Mouse (Mus musculus) ES-Bruce4 (cell line): ENCODE measurements around the gene Slitrk2. TPM values are rescaled to one million over a fixed set of nuclear protein-coding genes. Genes with fewer than 3 reads are reported as not detected.

Source experiments
- H3K27ac ChIP-seq: 2 replicates; pipeline ENCODE4 v1.5.1; 2012; ENCODE audit warnings: low read length, inconsistent platforms; ENCODE audit not compliant: insufficient read depth
- H3K27me3 ChIP-seq: 2 replicates; pipeline ENCODE4 v1.6.1; 2012; ENCODE audit warnings: mild to moderate bottlenecking, low read length, inconsistent platforms; ENCODE audit not compliant: control insufficient read depth, poor library complexity, insufficient read depth, severe bottlenecking
- H3K36me3 ChIP-seq: 2 replicates; pipeline ENCODE4 v1.6.1; 2012; ENCODE audit warnings: inconsistent platforms, mild to moderate bottlenecking, low read length, moderate library complexity; ENCODE audit not compliant: control insufficient read depth, poor library complexity, insufficient read depth, severe bottlenecking
- H3K4me1 ChIP-seq: one replicate; pipeline ENCODE4 v1.8.1; 2011; ENCODE audit warnings: low read length; ENCODE audit not compliant: control insufficient read depth, insufficient read depth
- H3K4me3 ChIP-seq: 2 replicates; pipeline ENCODE4 v1.5.1; 2011; ENCODE audit warnings: low read depth, mild to moderate bottlenecking, low read length
- H3K9ac ChIP-seq: 2 replicates; pipeline ENCODE4 v1.6.1; 2012; ENCODE audit warnings: low read depth, mild to moderate bottlenecking, inconsistent platforms; ENCODE audit not compliant: poor library complexity, severe bottlenecking
- H3K9me3 ChIP-seq: replicated peaks from 2 replicates; pipeline ENCODE4 v1.6.1; 2012; ENCODE audit warnings: mild to moderate bottlenecking, low read length, inconsistent platforms; ENCODE audit not compliant: control insufficient read depth, poor library complexity, insufficient read depth, severe bottlenecking
- CTCF ChIP-seq: IDR thresholded peaks from one replicate; pipeline ENCODE4 v1.8.1; 2011; ENCODE audit warnings: low read depth, low read length
- EP300 ChIP-seq: IDR thresholded peaks from 2 replicates; pipeline ENCODE4 v1.6.1; 2011; ENCODE audit warnings: low read depth, low read length; ENCODE audit not compliant: insufficient read depth
- POLR2A ChIP-seq: IDR thresholded peaks from one replicate; pipeline ENCODE4 v1.8.1; 2011; ENCODE audit warnings: low read length; ENCODE audit not compliant: insufficient read depth
- polyA plus RNA-seq: library from polyadenylated mRNA; stranded (reverse); fragments of >200 nt; gene quantifications from 2 replicates; pipeline ENCODE4 v1.2.4, GENCODE M21; 2011; ENCODE audit warnings: low read depth; ENCODE audit not compliant: missing spikeins, insufficient read depth, insufficient read length

Slitrk2 gene
- 0.19 TPM in 1 of 2 replicates, not detected in the other for polyA plus RNA-seq

DNA sequence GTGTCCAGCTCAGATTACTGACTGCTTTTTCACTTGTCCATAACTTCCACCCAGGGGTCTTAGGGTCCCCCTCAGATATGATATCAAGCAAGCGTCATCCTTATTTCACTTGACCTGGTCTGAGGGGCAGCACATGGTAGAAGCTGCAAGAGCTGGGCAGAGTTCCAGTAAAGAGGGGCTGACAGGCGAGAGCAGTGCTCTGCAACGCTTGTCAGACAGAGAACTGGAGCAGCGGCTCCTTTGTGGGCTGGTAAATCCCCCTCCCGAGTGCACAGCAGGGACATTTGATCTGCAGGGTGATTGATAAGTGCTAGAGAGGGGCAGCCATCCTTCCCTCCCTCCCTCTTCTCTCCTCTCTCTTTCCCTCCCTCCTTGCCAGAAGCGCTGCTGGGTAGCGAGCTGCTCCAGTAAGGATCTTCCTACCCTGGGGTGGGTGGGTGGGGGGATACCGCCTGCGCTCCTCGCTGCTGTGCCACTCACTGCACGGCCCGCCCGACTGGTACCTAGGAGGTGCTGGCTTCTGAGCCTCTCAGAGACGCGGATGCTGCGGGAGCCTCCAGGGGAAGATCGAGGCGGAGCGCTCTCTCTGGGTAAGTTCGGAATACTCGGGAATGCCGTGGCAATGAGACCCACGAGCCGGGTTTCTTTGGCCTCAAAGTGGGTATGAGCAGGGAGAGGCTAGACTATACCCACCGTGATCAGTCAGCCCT is at the start of gene Slitrk2:
Gene Slitrk2 (plus strand): TSS at position 408 of the 710 bp plus-strand sequence.
- Histone ChIP-seq H3K27ac (no peak within 1 kb of the TSS), H3K9ac (no peak within 1 kb of the TSS), H3K9me3 (no peaks in the 10 kb centered on the region), H3K36me3 (no peaks in the 10 kb centered on the region), H3K4me3 (no peak within 1 kb of the TSS), H3K27me3 (no peaks in the 10 kb centered on the region; the same call in 1 of the 2 replicates), H3K4me1 (no peaks in the 10 kb centered on the region)
- TF ChIP-seq EP300 (no peak), CTCF (no peak), POLR2A (no peak)

DNA sequence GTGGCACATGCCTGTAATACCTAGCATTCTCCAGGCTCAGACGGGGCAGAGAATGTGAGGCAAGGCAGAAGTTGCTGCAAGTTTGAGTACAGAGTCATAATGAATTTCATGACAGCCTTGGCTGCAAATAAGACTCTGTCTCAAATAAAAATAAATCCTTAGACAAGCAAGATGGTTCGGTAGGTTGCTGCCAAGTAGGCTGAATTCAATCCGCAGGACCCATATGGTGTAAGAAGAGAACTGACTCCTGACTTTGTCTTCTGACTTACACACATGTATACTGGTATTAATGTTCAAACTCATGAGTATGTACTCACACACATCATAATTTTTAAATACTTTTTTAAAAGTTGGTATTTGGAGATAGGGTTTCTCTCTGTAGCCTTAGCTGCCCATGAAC is 43.6 kb upstream of the Slitrk2 start:
- Histone ChIP-seq H3K27ac (no peak overlapping the region), H3K4me1 (no peaks in the 10 kb centered on the region), H3K27me3 (no peaks in the 10 kb centered on the region), H3K4me3 (no peak overlapping the region), H3K9me3 (no peaks in the 10 kb centered on the region), H3K36me3 (no peaks in the 10 kb centered on the region), H3K9ac (no peak overlapping the region)
- TF ChIP-seq POLR2A, result no peak
- TF ChIP-seq EP300, result no peak
- no peak for TF ChIP-seq CTCF

DNA sequence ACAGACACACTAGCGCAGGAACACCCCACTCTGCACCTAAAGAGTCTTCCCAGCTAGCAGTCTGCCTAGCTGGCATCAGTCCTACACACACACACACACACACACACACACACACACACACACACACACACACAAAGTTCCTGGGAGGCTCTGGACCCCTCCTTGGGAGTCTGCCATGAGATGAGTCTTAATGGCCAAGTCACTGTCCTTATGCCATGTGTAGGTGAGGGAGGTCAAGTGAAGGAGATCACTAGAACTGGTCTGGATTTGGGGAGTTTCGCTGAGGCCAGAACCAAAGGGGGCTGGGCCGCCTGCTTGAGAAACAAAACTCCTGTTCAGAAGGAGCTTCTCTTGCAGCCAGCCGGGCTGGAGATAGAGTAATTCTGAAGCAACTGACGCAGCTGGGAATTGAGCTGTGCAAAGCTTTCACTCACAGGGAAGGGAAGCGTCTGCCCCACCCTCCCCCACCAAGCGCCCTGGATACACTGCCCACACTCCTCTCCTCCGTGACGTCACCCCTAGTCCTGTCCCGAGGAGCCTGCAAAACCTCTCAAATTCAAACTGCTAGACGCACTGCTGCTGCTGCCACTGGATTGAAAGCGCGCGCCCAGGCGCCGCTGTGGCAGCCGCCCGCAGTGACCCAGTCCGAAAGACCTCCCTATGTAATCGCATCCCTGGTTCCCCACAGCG is 3.5 kb downstream of the Slitrk2 start:
- H3K36me3 ChIP-seq, result no peaks in the 10 kb centered on the region
- no peaks in the 10 kb centered on the region; the same call in 1 of the 2 replicates for H3K27me3 ChIP-seq
- H3K27ac ChIP-seq, result no peak overlapping the region
- H3K4me1 ChIP-seq, result no peaks in the 10 kb centered on the region
- H3K9ac ChIP-seq, result no peak overlapping the region
- no peaks in the 10 kb centered on the region for H3K9me3 ChIP-seq
- H3K4me3 ChIP-seq, result no peak overlapping the region
- no peak for TF ChIP-seq EP300
- TF ChIP-seq CTCF, result no peak

DNA sequence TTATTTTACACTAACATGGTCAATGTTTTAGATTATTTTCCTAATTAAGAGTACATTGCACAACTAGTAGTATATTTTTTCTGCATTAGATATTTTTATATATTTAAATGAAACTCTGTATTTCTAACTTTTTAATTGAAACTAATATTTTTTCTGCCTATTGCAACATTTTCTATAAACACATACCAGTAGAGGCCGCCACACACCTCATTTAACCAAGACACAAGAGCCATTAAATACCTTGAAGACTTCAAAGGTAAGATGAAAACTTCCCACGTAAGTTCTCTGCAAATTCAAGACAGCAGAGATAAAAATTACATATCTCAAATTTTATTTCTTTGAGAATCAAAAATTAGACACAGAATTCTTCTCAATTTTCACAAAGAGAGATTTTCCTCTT is 8.2 kb downstream of the Slitrk2 start:
- no peaks in the 10 kb centered on the region for H3K27me3 ChIP-seq
- H3K9me3 ChIP-seq, result no peaks in the 10 kb centered on the region
- no peak overlapping the region for H3K9ac ChIP-seq
- no peak overlapping the region for H3K4me3 ChIP-seq
- H3K4me1 ChIP-seq, result no peaks in the 10 kb centered on the region
- no peak overlapping the region for H3K27ac ChIP-seq
- no peak for TF ChIP-seq POLR2A
- no peak for TF ChIP-seq EP300
- no peak for TF ChIP-seq CTCF
- H3K36me3 ChIP-seq, result no peaks in the 10 kb centered on the region

DNA sequence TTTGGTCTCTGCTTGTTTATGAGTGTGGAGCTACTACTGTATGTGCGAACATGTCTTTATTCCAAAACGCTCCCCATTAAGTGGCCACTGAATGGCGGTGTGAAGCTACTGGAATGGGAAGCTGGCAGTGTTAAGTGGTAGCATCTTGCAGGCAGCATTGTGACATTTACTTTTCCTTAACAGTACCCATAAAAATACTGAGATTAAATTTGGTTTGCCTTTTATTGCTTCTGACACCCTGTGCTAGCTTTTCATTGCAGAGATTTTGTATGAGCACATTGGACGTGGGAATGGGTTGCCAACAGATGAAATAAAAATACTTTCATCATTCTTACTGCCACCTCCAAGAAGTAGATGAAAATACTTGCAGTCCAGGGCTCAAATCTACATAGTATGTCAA is 27.8 kb downstream of the Slitrk2 start:
- Histone ChIP-seq H3K4me1 (no peaks in the 10 kb centered on the region), H3K9me3 (no peaks in the 10 kb centered on the region), H3K4me3 (no peak overlapping the region), H3K27ac (no peak overlapping the region), H3K9ac (no peak overlapping the region), H3K36me3 (no peaks in the 10 kb centered on the region), H3K27me3 (no peaks in the 10 kb centered on the region)
- TF ChIP-seq EP300, result no peak
- no peak for TF ChIP-seq POLR2A

DNA sequence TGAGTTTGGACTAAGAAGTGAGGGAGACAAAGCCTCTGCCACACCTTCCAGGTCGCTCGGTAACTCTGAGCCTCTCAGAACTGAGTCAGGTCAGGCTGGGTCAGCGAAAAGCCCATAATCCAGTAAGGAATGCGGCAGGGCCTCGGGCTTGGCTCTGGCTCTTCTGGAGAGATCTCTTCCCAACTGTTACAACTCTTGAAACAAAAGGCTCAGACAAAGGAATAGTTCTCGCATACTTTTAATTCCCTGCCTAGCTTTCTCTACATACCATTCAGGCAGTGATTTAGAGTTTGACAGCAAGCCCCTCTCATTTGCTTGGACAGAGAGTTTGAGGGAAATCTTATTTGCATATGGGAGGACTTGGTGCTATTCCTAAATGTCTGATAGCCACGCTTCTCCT is 29.5 kb downstream of the Slitrk2 start:
- no peaks in the 10 kb centered on the region for H3K9me3 ChIP-seq
- no peaks in the 10 kb centered on the region for H3K4me1 ChIP-seq
- TF ChIP-seq CTCF (no peak), POLR2A (no peak), EP300 (no peak)
- H3K27ac ChIP-seq, result no peak overlapping the region
- no peaks in the 10 kb centered on the region for H3K36me3 ChIP-seq
- H3K27me3 ChIP-seq, result no peaks in the 10 kb centered on the region
- H3K4me3 ChIP-seq, result no peak overlapping the region
- H3K9ac ChIP-seq, result no peak overlapping the region
